Mouse (Mus musculus) brain, embryonic 14.5 days (tissue): ENCODE data around the gene Actg1.

Experiments used
- CTCF ChIP-seq: fragments of 200-500 bp; IDR thresholded peaks from 2 replicates; pipeline ENCODE4 v1.5.1; 2012; ENCODE audit warnings: inconsistent platforms, mild to moderate bottlenecking, moderate library complexity, borderline replicate concordance; ENCODE audit not compliant: insufficient read depth, insufficient read length; ENCODE audit errors: extremely low read depth
- POLR2A ChIP-seq: fragments of 200-500 bp; IDR thresholded peaks from 2 replicates; pipeline ENCODE4 v1.6.1; 2012; ENCODE audit warnings: mild to moderate bottlenecking, inconsistent platforms, borderline replicate concordance; ENCODE audit not compliant: poor library complexity, insufficient read depth, insufficient read length, severe bottlenecking; ENCODE audit errors: extremely low read depth

GRCm38 (mm10) chr11:120307566-120308430 is 40.5 kb downstream of the Actg1 start:
- TF ChIP-seq CTCF (peak; percentile 100), POLR2A (no peak)
